Mouse (Mus musculus): ENCODE results near the gene Thra. TPM values are rescaled to one million over a fixed set of nuclear protein-coding genes. Genes with fewer than 3 reads are reported as not detected.

The Thra gene
- polyA plus RNA-seq, 2 experiments, result 55.9 to 157 TPM

- Histone ChIP-seq H3K9ac (ENCODE audit: low read depth, low read length, severe bottlenecking) (peak overlapping the region; percentile 26), H3K27ac (replicated peaks; ENCODE audit: low read depth, low read length) (peak overlapping the region; percentile 76), H3K4me3 (replicated peaks; ENCODE audit: low read length) (peak overlapping the region; percentile 34), H3K27me3 (ENCODE audit: control insufficient read depth, insufficient read depth, low read length) (no peaks in the 10 kb centered on the region), H3K36me3 (ENCODE audit: control insufficient read depth, insufficient read depth, low read length) (peaks cover 3% of the 10 kb centered on the region), H3K9me3 (ENCODE audit: control insufficient read depth, low read length) (no peaks in the 10 kb centered on the region), H3K4me1 (ENCODE audit: control insufficient read depth, insufficient read depth, low read length) (peaks cover 49% of the 10 kb centered on the region), H3K4me2 (replicated peaks; ENCODE audit: low read depth, low read length, severe bottlenecking) (peak overlapping the region; percentile 84)
- ATAC-seq (ENCODE audit: low FRiP score, low read depth), result peak; percentile 75
- TF ChIP-seq POLR2A (IDR thresholded peaks at IDR 0.05; ENCODE audit: borderline replicate concordance, extremely low read depth, insufficient read depth, insufficient read length), result no peak
- peak; percentile 95 for DNase-seq (ENCODE audit: low spot score)
- WGBS, result 3% methylated on average over 15 of the region's 15 CpGs
Measured at GRCm38 (mm10) chr11:98775348-98776051, 35.1 kb downstream of the Thra start.

GRCm38 (mm10) chr11:98776052-98776764, 35.8 kb downstream of the Thra start:
- ATAC-seq (ENCODE audit: low FRiP score, low read depth) (no peak), DNase-seq (ENCODE audit: low spot score) (no peak)
- Histone ChIP-seq H3K9me3 (ENCODE audit: control insufficient read depth, low read length) (no peaks in the 10 kb centered on the region), H3K4me2 (replicated peaks; ENCODE audit: low read depth, low read length, severe bottlenecking) (peak overlapping the region; percentile 84), H3K27ac (replicated peaks; ENCODE audit: low read depth, low read length) (peak overlapping the region; percentile 76), H3K9ac (ENCODE audit: low read depth, low read length, severe bottlenecking) (0 out of 2 replicates have a peak overlapping the region, but pooled peaks have one; percentile 2), H3K27me3 (ENCODE audit: control insufficient read depth, insufficient read depth, low read length) (no peaks in the 10 kb centered on the region), H3K36me3 (ENCODE audit: control insufficient read depth, insufficient read depth, low read length) (peaks cover 2% of the 10 kb centered on the region; the same call in 1 of the 2 replicates), H3K4me1 (ENCODE audit: control insufficient read depth, insufficient read depth, low read length) (peaks cover 49% of the 10 kb centered on the region), H3K4me3 (replicated peaks; ENCODE audit: low read length) (peak overlapping the region; percentile 34)
- TF ChIP-seq POLR2A (IDR thresholded peaks at IDR 0.05; ENCODE audit: borderline replicate concordance, extremely low read depth, insufficient read depth, insufficient read length), result no peak
- 41% methylated on average over 12 of the region's 12 CpGs for WGBS

GRCm38 (mm10) chr11:98776843-98777590, 36.6 kb downstream of the Thra start:
- H3K9me3 ChIP-seq (ENCODE audit: control insufficient read depth, low read length), result no peaks in the 10 kb centered on the region
- no peaks in the 10 kb centered on the region for H3K27me3 ChIP-seq (ENCODE audit: control insufficient read depth, insufficient read depth, low read length)
- H3K9ac ChIP-seq (ENCODE audit: low read depth, low read length, severe bottlenecking), result peak overlapping the region; percentile 32; the same call in 1 of the 2 replicates
- TF ChIP-seq POLR2A (IDR thresholded peaks at IDR 0.05; ENCODE audit: borderline replicate concordance, extremely low read depth, insufficient read depth, insufficient read length), result no peak
- WGBS, result 11% methylated on average over 9 of the region's 9 CpGs
- DNase-seq (ENCODE audit: low spot score) (peak; percentile 59), ATAC-seq (ENCODE audit: low FRiP score, low read depth) (peak; percentile 20; the same call in 1 of the 2 replicates)
- peaks cover 55% of the 10 kb centered on the region for H3K4me1 ChIP-seq (ENCODE audit: control insufficient read depth, insufficient read depth, low read length)
- H3K4me3 ChIP-seq (replicated peaks; ENCODE audit: low read length), result no peak overlapping the region
- H3K36me3 ChIP-seq (ENCODE audit: control insufficient read depth, insufficient read depth, low read length), result no peaks in the 10 kb centered on the region
- peak overlapping the region; percentile 34; the same call in 1 of the 2 replicates for H3K4me2 ChIP-seq (replicated peaks; ENCODE audit: low read depth, low read length, severe bottlenecking)
- peak overlapping the region; percentile 76 for H3K27ac ChIP-seq (replicated peaks; ENCODE audit: low read depth, low read length)

DNA sequence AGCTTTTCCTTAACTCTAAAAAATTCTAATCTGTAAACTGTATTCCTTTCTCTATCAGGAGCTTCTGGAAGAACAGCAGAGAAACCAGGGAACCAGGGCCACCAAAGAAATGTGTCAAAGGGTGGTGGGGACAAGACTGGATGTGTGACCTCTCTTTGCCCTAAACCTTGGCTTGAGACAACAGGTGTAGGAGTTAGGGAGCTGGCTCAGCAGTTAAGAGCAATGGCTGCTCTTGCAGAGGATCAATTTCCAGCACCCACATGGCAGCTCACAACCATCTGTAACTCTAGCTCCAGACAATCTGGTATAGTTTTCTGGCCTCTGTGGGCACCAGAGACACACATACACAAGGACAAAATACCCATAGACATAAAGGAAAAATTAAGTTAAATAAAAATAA, 37.5 kb downstream of the Thra start:
- H3K4me3 ChIP-seq (replicated peaks; ENCODE audit: low read length), result no peak overlapping the region
- DNase-seq (ENCODE audit: low spot score) (no peak), ATAC-seq (ENCODE audit: low FRiP score, low read depth) (no peak)
- no peaks in the 10 kb centered on the region for H3K27me3 ChIP-seq (ENCODE audit: control insufficient read depth, insufficient read depth, low read length)
- H3K9me3 ChIP-seq (ENCODE audit: control insufficient read depth, low read length), result no peaks in the 10 kb centered on the region
- no peaks in the 10 kb centered on the region for H3K36me3 ChIP-seq (ENCODE audit: control insufficient read depth, insufficient read depth, low read length)
- H3K9ac ChIP-seq (ENCODE audit: low read depth, low read length, severe bottlenecking), result no peak overlapping the region
- H3K4me1 ChIP-seq (ENCODE audit: control insufficient read depth, insufficient read depth, low read length), result peaks cover 60% of the 10 kb centered on the region
- H3K4me2 ChIP-seq (replicated peaks; ENCODE audit: low read depth, low read length, severe bottlenecking), result no peak overlapping the region
- TF ChIP-seq POLR2A (IDR thresholded peaks at IDR 0.05; ENCODE audit: borderline replicate concordance, extremely low read depth, insufficient read depth, insufficient read length), result no peak
- peak overlapping the region; percentile 76; the same call in 1 of the 2 replicates for H3K27ac ChIP-seq (replicated peaks; ENCODE audit: low read depth, low read length)

All from limb, embryonic 14.5 days (tissue).